Mouse (Mus musculus): ENCODE measurements around the gene Hoxc12. TPM values are rescaled to one million over a fixed set of nuclear protein-coding genes. Genes with fewer than 3 reads are reported as not detected.

Gene Hoxc12
- total and polyA plus RNA-seq, 3 experiments, result not detected

GRCm38 (mm10) chr15:102975034-102975433 lies 38.5 kb downstream of the Hoxc12 start:
- TF ChIP-seq CHD2 (IDR thresholded peaks at IDR 0.05; ENCODE audit: low read length) (no peak), NELFE (IDR thresholded peaks at IDR 0.05; ENCODE audit: low read depth, low read length) (no peak), MAX (IDR thresholded peaks at IDR 0.05; ENCODE audit: low read length) (no peak)
- no peaks in the 10 kb centered on the region for H3K36me3 ChIP-seq (replicated peaks in 1 of 2; ENCODE audit: control insufficient read depth in 1 of 2, insufficient read depth in 1 of 2, low read length in 1 of 2)
- in situ Hi-C loops (cut with MboI; ENCODE audit: low pct_ligation_motif_present, low pct_unique_long_range_greater_than_20kb, low sequenced_read_pairs) (no loop called here), dilution Hi-C loops (cut with MboI; ENCODE audit: extremely low pct_ligation_motif_present, extremely low pct_unique_long_range_greater_than_20kb, low sequenced_read_pairs) (no loop called here)
- DNase-seq (ENCODE audit: extremely low read depth), result no peak
- H3K9me3 ChIP-seq (replicated peaks; ENCODE audit: low read length), result no peaks in the 10 kb centered on the region
- H3K79me2 ChIP-seq (replicated peaks; ENCODE audit: control insufficient read depth, extremely low read depth, insufficient read depth, poor library complexity, severe bottlenecking), result no peaks in the 10 kb centered on the region
- peaks cover 92% of the 10 kb centered on the region for H3K27me3 ChIP-seq (replicated peaks)
- H3K9ac ChIP-seq (ENCODE audit: insufficient read depth, low read depth), result no peak overlapping the region
- H3K4me1 ChIP-seq (ENCODE audit: control insufficient read depth in 1 of 2, insufficient read depth in 2 of 2), result peaks cover 5 to 27% of the 10 kb centered on the region in 2 experiments
- H3K4me3 ChIP-seq (replicated peaks in 1 of 3; ENCODE audit: low read depth in 2 of 3, low read length in 2 of 3, poor library complexity in 1 of 3), result no peak overlapping the region
- H3K4me2 ChIP-seq (ENCODE audit: insufficient read depth, low read depth, poor library complexity, severe bottlenecking), result no peak overlapping the region
- H3K27ac ChIP-seq (ENCODE audit: insufficient read depth, low read depth), result no peak overlapping the region

GRCm38 (mm10) chr15:102975688-102976111 lies 39.1 kb downstream of the Hoxc12 start:
- H3K9ac ChIP-seq (ENCODE audit: insufficient read depth, low read depth), result no peak overlapping the region
- H3K27me3 ChIP-seq (replicated peaks), result peaks cover 92% of the 10 kb centered on the region
- no peaks in the 10 kb centered on the region for H3K79me2 ChIP-seq (replicated peaks; ENCODE audit: control insufficient read depth, extremely low read depth, insufficient read depth, poor library complexity, severe bottlenecking)
- H3K9me3 ChIP-seq (replicated peaks; ENCODE audit: low read length), result no peaks in the 10 kb centered on the region
- DNase-seq (ENCODE audit: extremely low read depth), result no peak
- TF ChIP-seq TBP (conservative IDR thresholded peaks at IDR 0.05; ENCODE audit: low read depth, low read length) (no peak), HCFC1 (IDR thresholded peaks at IDR 0.05; ENCODE audit: low read depth, low read length) (no peak), BHLHE40 (IDR thresholded peaks at IDR 0.05; ENCODE audit: low read depth, low read length) (no peak), CHD2 (IDR thresholded peaks at IDR 0.05; ENCODE audit: low read length) (no peak), ETS1 (conservative IDR thresholded peaks at IDR 0.05; ENCODE audit: low read depth, low read length) (no peak), NRF1 (IDR thresholded peaks at IDR 0.05; ENCODE audit: low read depth, low read length) (no peak), JUN (IDR thresholded peaks at IDR 0.05; ENCODE audit: insufficient read depth, low read depth, low read length) (no peak), ZMIZ1 (IDR thresholded peaks at IDR 0.05; ENCODE audit: low read depth, low read length) (no peak), MAX (IDR thresholded peaks at IDR 0.05; ENCODE audit: low read length) (no peak), RAD21 (IDR thresholded peaks at IDR 0.05; ENCODE audit: low read depth, low read length) (no peak), EP300 (IDR thresholded peaks at IDR 0.05; ENCODE audit: low read length) (no peak), MXI1 (IDR thresholded peaks at IDR 0.05; ENCODE audit: low read depth, low read length) (no peak)
- H3K4me2 ChIP-seq (ENCODE audit: insufficient read depth, low read depth, poor library complexity, severe bottlenecking), result no peak overlapping the region
- no peak overlapping the region for H3K4me3 ChIP-seq (replicated peaks in 1 of 3; ENCODE audit: low read depth in 2 of 3, low read length in 2 of 3, poor library complexity in 1 of 3)
- no peak overlapping the region for H3K27ac ChIP-seq (ENCODE audit: insufficient read depth, low read depth)
- no peaks in the 10 kb centered on the region for H3K36me3 ChIP-seq (replicated peaks in 1 of 2; ENCODE audit: control insufficient read depth in 1 of 2, insufficient read depth in 1 of 2, low read length in 1 of 2)
- peaks cover 5 to 24% of the 10 kb centered on the region in 2 experiments for H3K4me1 ChIP-seq (ENCODE audit: control insufficient read depth in 1 of 2, insufficient read depth in 2 of 2)
- dilution Hi-C loops (cut with MboI; ENCODE audit: extremely low pct_ligation_motif_present, extremely low pct_unique_long_range_greater_than_20kb, low sequenced_read_pairs), result no loop called here
- in situ Hi-C loops (cut with MboI; ENCODE audit: low pct_ligation_motif_present, low pct_unique_long_range_greater_than_20kb, low sequenced_read_pairs), result no loop called here

- no peak for DNase-seq (ENCODE audit: extremely low read depth)
- Histone ChIP-seq H3K4me3 (replicated peaks in 1 of 3; ENCODE audit: low read depth in 2 of 3, low read length in 2 of 3, poor library complexity in 1 of 3) (no peak within 1 kb of the TSS), H3K9ac (ENCODE audit: insufficient read depth, low read depth) (no peak within 1 kb of the TSS), H3K4me1 (ENCODE audit: control insufficient read depth in 1 of 2, insufficient read depth in 2 of 2) (peaks cover 4 to 22% of the 10 kb centered on the region in 2 experiments), H3K27ac (ENCODE audit: insufficient read depth, low read depth) (no peak within 1 kb of the TSS), H3K27me3 (replicated peaks) (peaks cover 92% of the 10 kb centered on the region), H3K79me2 (replicated peaks; ENCODE audit: control insufficient read depth, extremely low read depth, insufficient read depth, poor library complexity, severe bottlenecking) (no peaks in the 10 kb centered on the region), H3K36me3 (replicated peaks in 1 of 2; ENCODE audit: control insufficient read depth in 1 of 2, insufficient read depth in 1 of 2, low read length in 1 of 2) (no peaks in the 10 kb centered on the region), H3K9me3 (replicated peaks; ENCODE audit: low read length) (no peaks in the 10 kb centered on the region), H3K4me2 (ENCODE audit: insufficient read depth, low read depth, poor library complexity, severe bottlenecking) (no peak within 1 kb of the TSS)
- dilution Hi-C loops (cut with MboI; ENCODE audit: extremely low pct_ligation_motif_present, extremely low pct_unique_long_range_greater_than_20kb, low sequenced_read_pairs) (no loop called here), in situ Hi-C loops (cut with MboI; ENCODE audit: low pct_ligation_motif_present, low pct_unique_long_range_greater_than_20kb, low sequenced_read_pairs) (no loop called here)
- no peak for TF ChIP-seq EP300 (IDR thresholded peaks at IDR 0.05; ENCODE audit: low read length)
- no peak for TF ChIP-seq GABPA (IDR thresholded peaks at IDR 0.05; ENCODE audit: insufficient replicate concordance, low read depth, low read length)
- TF ChIP-seq E2F4 (IDR thresholded peaks at IDR 0.05; ENCODE audit: insufficient replicate concordance, low read depth, low read length), result no peak
- no peak for TF ChIP-seq RAD21 (IDR thresholded peaks at IDR 0.05; ENCODE audit: low read depth, low read length)
- TF ChIP-seq MAFK (IDR thresholded peaks at IDR 0.05; ENCODE audit: insufficient replicate concordance, low read length), result no peak
- no peak for TF ChIP-seq RCOR1 (conservative IDR thresholded peaks at IDR 0.05; ENCODE audit: low read depth, low read length)
- no peak for TF ChIP-seq UBTF (IDR thresholded peaks at IDR 0.05; ENCODE audit: low read depth, low read length)
- TF ChIP-seq TCF12 (IDR thresholded peaks at IDR 0.05; ENCODE audit: low read depth, low read length), result no peak
These were observed 39.6 kb downstream of the Hoxc12 start, which contains the start of gene Hoxc9 for GRCm38 (mm10) chr15:102976171-102976570. Hoxc9 (plus strand) TSS chr15:102976439.
